16 mouse cellular contexts compared by ENCODE assay signal in the genomic region with DNA sequence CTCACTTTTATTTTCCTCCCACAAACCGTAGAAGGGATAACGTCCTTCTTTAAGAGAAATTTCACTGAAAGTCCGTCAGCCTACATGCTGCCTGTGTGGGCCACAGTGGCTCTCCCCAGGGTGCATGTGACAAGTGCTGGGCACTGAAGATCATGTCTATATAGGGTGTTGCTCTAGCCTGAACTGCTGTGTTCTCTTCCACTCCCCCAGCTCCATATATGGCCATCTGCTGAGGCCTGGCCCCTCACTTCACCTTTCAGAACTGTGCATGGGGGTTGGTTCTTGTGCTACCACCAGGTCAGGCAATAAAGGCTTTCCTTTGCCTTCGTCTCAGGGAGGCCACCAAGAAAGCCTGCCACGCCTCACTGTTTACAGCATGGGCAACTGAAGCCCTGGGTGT. TPM values are rescaled to one million over a fixed set of nuclear protein-coding genes. Genes with fewer than 3 reads are reported as not detected.
DNase-seq lines count a peak whose midpoint lies in the region; ATAC-seq and TF ChIP-seq lines count a peak whose summit lies in the region.
"Had no signal": no experiment of that assay in that cellular context is flagged by ENCODE, and none has a peak within 500 bp of the region (broad histone marks: within the 10 kb centered on the region; RNA-seq: fewer than 3 reads in every experiment).

No protein-coding gene starts in this region.

- peak; percentile 76 for ATAC-seq in heart, postnatal 0 days (ENCODE audit: insufficient read depth, low read depth)
- ATAC-seq in CD4-positive, CD25-positive, alpha-beta regulatory T cell, adult 4 months, result peak; percentile 54
- peak; percentile 33; the same call in 1 of the 2 replicates for ATAC-seq in granulocyte monocyte progenitor cell, adult 5-6 weeks (replicated peaks; ENCODE audit: poor library complexity, severe bottlenecking)
- ATAC-seq: forebrain, embryonic 13.5 days had no signal

- intact Hi-C loops in heart, postnatal 36 days (cut with DNase I), result no loop called here

- no peak overlapping the region for H3K9ac ChIP-seq in heart, postnatal 0 days (replicated peaks; ENCODE audit: low read depth, low read length)
- H3K9ac ChIP-seq: forebrain, embryonic 13.5 days; limb, embryonic 13.5 days had no signal

- TF ChIP-seq CTCF in heart, postnatal 0 days (IDR thresholded peaks at IDR 0.05; ENCODE audit: low read depth), result no peak

- TF ChIP-seq EP300 in heart, postnatal 0 days (IDR thresholded peaks at IDR 0.05; ENCODE audit: low read depth), result no peak

- H3K4me2 ChIP-seq in heart, postnatal 0 days (ENCODE audit: low read depth, low read length), result no peak overlapping the region
- H3K4me2 ChIP-seq: forebrain, embryonic 13.5 days; limb, embryonic 13.5 days had no signal

- no peaks in the 10 kb centered on the region for H3K36me3 ChIP-seq in heart, postnatal 0 days (replicated peaks; ENCODE audit: control insufficient read depth, insufficient read depth, low read length)
- no peaks in the 10 kb centered on the region for H3K36me3 ChIP-seq in hindbrain, embryonic 10.5 days
- H3K36me3 ChIP-seq: limb, embryonic 13.5 days; midbrain, embryonic 10.5 days had no signal

- H3K4me1 ChIP-seq in heart, postnatal 0 days (ENCODE audit: control insufficient read depth, insufficient read depth), result 0 out of 2 replicates have a peak, but pooled peaks cover 2% of the 10 kb centered on the region
- peaks cover 14% of the 10 kb centered on the region for H3K4me1 ChIP-seq in hindbrain, embryonic 10.5 days (replicated peaks)

- peak; percentile 16 for DNase-seq in heart, postnatal 0 days (ENCODE audit: low spot score)
- no peak for DNase-seq in heart, postnatal 36 days
- peak; percentile 51 for DNase-seq in naive thymus-derived CD4-positive, alpha-beta T cell, adult 2 months (ENCODE audit: low read depth)
- DNase-seq in left cerebral cortex, adult 11 months (ENCODE audit: low spot score), result no peak
- no peak for DNase-seq in hindbrain, embryonic 10.5 days (ENCODE audit: low spot score)
- DNase-seq: adrenal gland, postnatal 10 days; cerebellum, postnatal 36 days; gastrocnemius, postnatal 14 days; lung, adult 2 months; thymus, postnatal 14 days had no signal

- H3K27me3 ChIP-seq in heart, postnatal 0 days (ENCODE audit: control insufficient read depth, insufficient read depth, low read length), result no peaks in the 10 kb centered on the region
- H3K27me3 ChIP-seq in hindbrain, embryonic 10.5 days (ENCODE audit: insufficient read depth, poor library complexity, severe bottlenecking), result 0 out of 2 replicates have a peak, but pooled peaks cover 3% of the 10 kb centered on the region
- H3K27me3 ChIP-seq: forebrain, embryonic 13.5 days; limb, embryonic 13.5 days had no signal

- H3K27ac ChIP-seq in heart, postnatal 0 days (ENCODE audit: low read depth), result no peak overlapping the region
- H3K27ac ChIP-seq in hindbrain, embryonic 10.5 days, result no peak overlapping the region
- H3K27ac ChIP-seq: forebrain, embryonic 13.5 days; limb, embryonic 13.5 days; midbrain, embryonic 10.5 days had no signal

- 57% methylated on average over 5 of the region's 5 CpGs for WGBS in heart, postnatal 0 days
- 68% methylated on average over 5 of the region's 5 CpGs for WGBS in hindbrain, embryonic 10.5 days

- H3K4me3 ChIP-seq in heart, postnatal 0 days (ENCODE audit: low read depth, low read length), result no peak overlapping the region
- no peak overlapping the region for H3K4me3 ChIP-seq in hindbrain, embryonic 10.5 days
- H3K4me3 ChIP-seq: forebrain, embryonic 13.5 days; limb, embryonic 13.5 days; midbrain, embryonic 10.5 days had no signal

- H3K9me3 ChIP-seq in heart, postnatal 0 days (replicated peaks; ENCODE audit: control insufficient read depth, low read length), result no peaks in the 10 kb centered on the region
- H3K9me3 ChIP-seq in hindbrain, embryonic 10.5 days, result no peaks in the 10 kb centered on the region
- H3K9me3 ChIP-seq: forebrain, embryonic 13.5 days; limb, embryonic 13.5 days; midbrain, embryonic 10.5 days had no signal

RNA-seq across cellular contexts. Expression of gene Rhoh, which starts 28.0 kb away (rescaled TPM):
- total RNA-seq in heart, postnatal 0 days (2014; rRNA removed; ENCODE audit: low replicate concordance), result 0.34 and 2.8 TPM in 2 replicates
- polyA plus RNA-seq in heart, postnatal 0 days (2015; fragmentation: Nextera tagmentation; extraction: Ambion mirVana), result 0.32 and 0.41 TPM in 2 replicates
- total RNA-seq in heart, postnatal 36 days (2021), result under 1 TPM; 0.42 to 0.92 TPM
- 100 to 1,000 TPM; 342 to 463 TPM for polyA plus RNA-seq in CD4-positive, CD25-positive, alpha-beta regulatory T cell, adult 4 months (2017; shearing (Covaris generic))
- total RNA-seq in granulocyte monocyte progenitor cell, adult 5-6 weeks (2014; fragmentation: Nextera tagmentation), result 14.4 and 20.0 TPM in 2 replicates
- total RNA-seq in granulocyte monocyte progenitor cell, adult 5-6 weeks (2017), result 14.6 and 18.5 TPM in 2 replicates
- polyA plus RNA-seq in hindbrain, embryonic 10.5 days (2016; fragmentation: Nextera tagmentation; extraction: Ambion mirVana), result 0.44 and 0.52 TPM in 2 replicates

RNA-seq across cellular contexts. Expression of gene Chrna9, which starts 45.7 kb away (rescaled TPM):
- total RNA-seq in heart, postnatal 0 days (2014; rRNA removed; ENCODE audit: low replicate concordance), result 6.9 and 21.2 TPM in 2 replicates
- not detected in 2 replicates for polyA plus RNA-seq in heart, postnatal 0 days (2015; fragmentation: Nextera tagmentation; extraction: Ambion mirVana)
- total RNA-seq in heart, postnatal 36 days (2021), result not detected
- polyA plus RNA-seq in CD4-positive, CD25-positive, alpha-beta regulatory T cell, adult 4 months (2017; shearing (Covaris generic)), result 1 to 10 TPM; 2.0 to 2.1 TPM
- total RNA-seq in granulocyte monocyte progenitor cell, adult 5-6 weeks (2014; fragmentation: Nextera tagmentation), result not detected in 2 replicates
- not detected in 2 replicates for total RNA-seq in granulocyte monocyte progenitor cell, adult 5-6 weeks (2017)
- 0.31 and 1.0 TPM in 2 replicates for polyA plus RNA-seq in hindbrain, embryonic 10.5 days (2016; fragmentation: Nextera tagmentation; extraction: Ambion mirVana)
- total RNA-seq: left cerebral cortex, adult 18-20 months had no signal
- polyA plus RNA-seq: forebrain, embryonic 13.5 days had no signal

Comparison
In these comparisons a context has a peak if more than half of its experiments do, and no peak if none do; other contexts are left out.
1. DNase-seq: peak in heart, postnatal 0 days (single experiment) and naive thymus-derived CD4-positive, alpha-beta T cell, adult 2 months (single experiment); none in heart, postnatal 36 days (0 of 2), left cerebral cortex, adult 11 months (single experiment) and hindbrain, embryonic 10.5 days (single experiment).
2. Peak in every context shown above with its lines, with median percentiles within 50 percentile points of each other: ATAC-seq.